Mouse (Mus musculus) erythroblast, embryonic 14.5 days (primary cell): ENCODE measurements around the gene Igf2bp3.

ENCODE experiments used
- GATA1 ChIP-seq: IDR thresholded peaks from 2 replicates; pipeline ENCODE4 v1.6.1; 2012; ENCODE audit warnings: low read length, inconsistent platforms, mixed read lengths
- TAL1 ChIP-seq: IDR thresholded peaks from 3 replicates; pipeline ENCODE4 v1.6.1; 2012; ENCODE audit warnings: low read length, inconsistent platforms, mixed read lengths

- TF ChIP-seq GATA1 (no peak), TAL1 (no peak)
Observed at GRCm38 (mm10) chr6:49219920-49220604, 5.3 kb upstream of the Igf2bp3 start.
